Mouse (Mus musculus) cortical plate, adult 2 months (tissue): ENCODE results near the gene Ebf3.

Source experiments
- CTCF ChIP-seq: fragments of 200-500 bp; IDR thresholded peaks from 2 replicates; pipeline ENCODE4 v1.5.1; 2011; ENCODE audit warnings: mild to moderate bottlenecking, control low read depth, low read length; ENCODE audit not compliant: insufficient read depth; ENCODE audit errors: extremely low read depth
- POLR2A ChIP-seq: fragments of 200-500 bp; IDR thresholded peaks from 2 replicates; pipeline ENCODE4 v1.6.1; 2011; ENCODE audit warnings: mild to moderate bottlenecking, low read length, control low read depth; ENCODE audit not compliant: insufficient read depth; ENCODE audit errors: extremely low read depth

DNA sequence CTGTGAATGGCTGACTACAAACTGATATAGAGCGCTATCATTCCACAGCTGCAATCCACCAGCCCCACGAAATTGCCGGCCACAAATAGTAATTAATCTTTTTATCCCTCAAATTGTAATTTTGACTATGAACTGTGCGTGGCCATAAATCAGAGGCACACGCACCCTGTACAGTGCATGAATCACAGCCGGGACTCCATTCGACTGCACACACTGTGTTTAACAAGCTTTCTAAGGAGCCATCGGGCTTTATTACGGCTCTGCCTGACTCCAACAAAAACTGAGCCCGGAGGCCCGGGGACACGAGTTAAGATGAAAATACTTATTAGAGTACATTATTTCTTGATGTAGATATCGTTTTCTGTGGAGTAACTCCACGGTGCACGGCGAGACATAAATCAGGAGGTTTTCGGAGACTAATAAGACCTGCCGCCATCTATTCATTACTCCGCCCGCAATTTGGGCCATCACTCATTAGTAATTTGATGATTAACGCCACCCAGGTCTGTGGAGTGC is 107.4 kb downstream of the Ebf3 start:
- TF ChIP-seq CTCF: no peak
- TF ChIP-seq POLR2A: no peak
